Mouse (Mus musculus) gastrocnemius, postnatal 14 days (tissue): ENCODE data around the gene Fmn2. TPM values are rescaled to one million over a fixed set of nuclear protein-coding genes. Genes with fewer than 3 reads are reported as not detected.

Experiments used
- DNase-seq: peaks from one replicate; pipeline ENCODE4 v3.0.0; 2021; ENCODE audit warnings: mixed read lengths
- intact Hi-C: fragments of 180-260 bp; cut with DNase I; formaldehyde crosslinking; loops from one replicate; pipeline ENCODE4 v1.15.1; 2025; ENCODE audit warnings: low total_unique reads
- long read RNA-seq, 2 experiments: library from polyadenylated mRNA; stranded (forward); transcript quantifications; one replicate each; pipeline ENCODE4 v2.0.0; 2021
- total RNA-seq, 2 experiments: library from RNA; stranded (reverse); gene quantifications; 2 replicates each; pipeline ENCODE4 v1.2.3; 2021

Gene Fmn2
- under 1 TPM; 0.29 to 0.98 TPM for total RNA-seq
- long read RNA-seq, experiment 1, result 0 reads
- long read RNA-seq, experiment 2, result 0 reads

DNA sequence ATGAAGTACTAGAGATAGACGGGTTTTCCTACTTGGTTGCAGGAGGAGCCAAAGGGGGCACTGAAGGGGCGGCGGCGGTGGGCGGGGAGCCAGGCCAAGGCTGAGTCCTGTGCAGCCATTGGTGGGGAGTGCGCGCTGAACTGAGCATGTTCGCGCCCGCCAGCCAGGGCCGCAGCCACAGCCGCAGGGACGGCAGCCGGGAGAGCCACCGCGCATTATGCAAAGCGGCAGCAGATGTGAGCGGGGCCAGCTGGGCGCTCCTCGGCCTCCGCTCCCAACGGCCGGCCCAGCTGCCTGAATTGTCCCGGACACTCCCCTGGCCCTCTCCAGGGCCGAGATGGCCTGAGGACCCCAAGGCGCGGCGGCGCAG lies at the start of gene Fmn2:
Gene Fmn2, plus strand, starts transcription at position 165 of the 370 bp plus-strand sequence.
- intact Hi-C loops, result no loop called here
- DNase-seq, result peak; percentile 52

GRCm38 (mm10) chr1:174455100-174455499 lies 46.5 kb upstream of the Fmn2 start:
- DNase-seq, result no peak
- intact Hi-C loops, result no loop called here

- intact Hi-C loops, result loop anchor here (5.0 kb wide), 1 partner anchor 1008 kb away; no protein-coding TSS in a partner anchor
Observed at GRCm38 (mm10) chr1:174465385-174465784, 36.2 kb upstream of the Fmn2 start.

DNA sequence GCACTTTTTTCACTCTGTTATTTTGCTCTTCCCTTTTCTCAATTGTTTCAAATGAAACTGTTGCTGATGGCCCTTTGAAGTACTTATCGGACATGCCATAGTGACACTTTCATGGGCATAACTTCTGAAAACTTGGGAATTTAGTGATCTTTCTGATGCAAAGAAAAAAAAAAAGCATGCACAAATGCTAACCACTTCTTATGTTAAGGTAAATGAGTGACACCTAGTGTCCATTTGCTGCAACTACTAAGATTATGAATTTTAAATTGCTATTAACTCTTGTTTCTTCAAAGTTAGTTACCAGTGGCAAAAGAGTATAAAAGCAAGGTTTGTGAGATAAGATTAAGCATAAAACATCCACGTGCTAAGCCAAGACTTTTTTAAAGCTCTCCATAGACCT lies 35.4 kb upstream of the Fmn2 start:
- intact Hi-C loops, result loop anchor here (5.0 kb wide), 1 partner anchor 1009 kb away; no protein-coding TSS in a partner anchor
- DNase-seq, result no peak

More at GRCm38 (mm10) chr1:174465385-174465784, 36.2 kb upstream of the Fmn2 start:
- no peak for DNase-seq

DNA sequence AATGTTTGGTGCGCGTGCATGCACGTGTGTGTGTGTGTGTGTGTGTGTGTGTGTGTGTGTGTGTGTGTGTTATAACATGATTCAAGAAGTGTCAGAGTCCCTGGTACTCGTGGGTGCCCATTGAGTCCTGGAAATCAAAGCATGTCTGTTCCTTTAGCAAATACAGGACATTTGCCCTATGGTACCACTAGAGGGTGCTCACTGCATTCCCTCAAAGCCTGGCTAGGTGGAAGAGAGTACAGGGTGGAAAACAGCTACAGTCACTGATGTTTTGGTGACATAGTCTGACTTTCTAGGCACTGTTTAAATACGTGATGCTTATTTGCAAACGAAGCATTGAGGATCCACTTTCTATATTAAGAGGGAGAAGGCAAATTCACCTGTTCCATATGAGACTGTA lies 31.9 kb upstream of the Fmn2 start:
- DNase-seq, result peak; percentile 12
- intact Hi-C loops, result loop anchor here (2.0 to 5.0 kb wide), 2 partner anchors 83 to 1012 kb away; no protein-coding TSS in a partner anchor

DNA sequence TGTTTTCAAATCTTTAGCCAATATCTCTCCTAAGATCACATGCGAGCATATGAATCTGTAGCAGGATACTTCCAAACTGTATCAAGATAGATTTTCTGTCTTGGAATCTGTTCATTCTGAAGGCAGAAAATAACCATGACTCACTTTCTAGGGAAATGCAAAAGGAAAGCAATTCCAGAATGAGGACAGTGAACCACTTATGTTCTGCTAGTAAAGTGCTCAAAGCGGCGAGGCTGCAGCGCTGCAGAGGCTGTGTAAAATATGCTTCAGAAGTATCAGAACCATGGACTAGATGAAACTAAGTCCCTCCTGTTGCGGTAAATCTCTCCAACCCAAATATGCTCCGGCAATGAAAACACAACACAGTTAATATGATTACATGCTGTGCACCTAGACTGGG lies 19.1 kb upstream of the Fmn2 start:
- intact Hi-C loops, result no loop called here
- no peak for DNase-seq

GRCm38 (mm10) chr1:174500064-174500463 lies 1.6 kb upstream of the Fmn2 start:
- intact Hi-C loops, result no loop called here
- no peak for DNase-seq

DNA sequence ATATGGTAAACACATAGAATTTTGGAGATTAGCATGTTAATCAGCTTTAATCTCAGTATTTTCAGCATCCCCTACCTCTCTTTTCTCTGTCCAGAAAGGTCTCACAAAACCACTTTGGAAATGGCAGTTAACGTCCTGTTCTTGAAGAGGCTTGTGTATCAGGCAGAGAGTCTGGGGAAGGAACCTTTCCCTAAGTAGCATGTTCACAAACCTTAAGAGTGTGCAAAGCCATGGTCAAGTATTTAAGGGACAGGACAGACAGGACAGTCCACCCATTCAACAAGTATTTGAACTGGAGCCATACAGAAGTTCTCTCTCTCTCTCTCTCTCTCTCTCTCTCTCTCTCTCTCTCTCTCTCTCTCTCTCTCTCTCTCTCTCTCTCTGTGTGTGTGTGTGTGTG lies 614 bp upstream of the Fmn2 start:
- intact Hi-C loops, result no loop called here
- no peak for DNase-seq

GRCm38 (mm10) chr1:174502031-174502845 lies 613 bp downstream of the Fmn2 start:
- DNase-seq, result peak; percentile 16
- intact Hi-C loops, result no loop called here

DNA sequence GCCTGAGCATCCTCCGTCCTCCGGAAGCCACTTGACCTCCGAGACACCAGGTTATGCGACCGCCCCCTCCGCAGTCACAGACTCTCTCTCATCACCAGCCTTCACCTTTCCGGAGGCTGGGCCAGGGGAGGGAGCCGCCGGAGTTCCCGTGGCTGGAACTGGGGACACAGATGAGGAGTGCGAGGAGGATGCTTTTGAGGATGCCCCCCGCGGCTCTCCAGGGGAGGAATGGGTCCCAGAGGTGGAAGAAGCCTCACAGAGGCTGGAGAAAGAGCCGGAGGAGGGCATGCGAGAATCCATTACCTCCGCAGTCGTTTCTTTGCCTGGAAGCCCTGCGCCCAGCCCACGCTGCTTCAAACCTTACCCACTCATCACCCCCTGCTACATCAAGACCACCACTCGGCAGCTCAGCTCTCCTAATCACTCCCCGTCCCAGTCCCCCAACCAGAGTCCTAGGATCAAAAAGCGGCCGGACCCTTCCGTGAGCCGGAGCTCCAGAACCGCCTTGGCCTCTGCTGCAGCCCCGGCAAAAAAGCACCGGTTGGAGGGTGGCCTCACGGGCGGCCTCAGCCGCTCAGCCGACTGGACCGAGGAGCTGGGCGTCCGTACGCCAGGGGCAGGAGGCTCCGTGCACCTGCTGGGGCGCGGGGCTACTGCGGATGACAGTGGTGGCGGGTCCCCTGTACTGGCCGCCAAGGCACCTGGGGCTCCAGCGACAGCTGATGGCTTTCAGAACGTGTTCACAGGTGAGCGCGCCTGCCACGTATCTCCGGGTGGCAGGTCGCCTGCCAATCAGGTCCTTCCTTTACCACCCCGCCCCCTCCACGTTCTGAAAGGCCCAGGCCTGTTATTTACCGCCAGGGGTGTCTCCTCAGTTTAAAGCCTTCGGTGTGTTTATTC lies 1.5 kb downstream of the Fmn2 start:
- peak; percentile 7 for DNase-seq
- intact Hi-C loops, result no loop called here

GRCm38 (mm10) chr1:174508571-174509110 lies 7.0 kb downstream of the Fmn2 start:
- no peak for DNase-seq
- intact Hi-C loops, result no loop called here

DNA sequence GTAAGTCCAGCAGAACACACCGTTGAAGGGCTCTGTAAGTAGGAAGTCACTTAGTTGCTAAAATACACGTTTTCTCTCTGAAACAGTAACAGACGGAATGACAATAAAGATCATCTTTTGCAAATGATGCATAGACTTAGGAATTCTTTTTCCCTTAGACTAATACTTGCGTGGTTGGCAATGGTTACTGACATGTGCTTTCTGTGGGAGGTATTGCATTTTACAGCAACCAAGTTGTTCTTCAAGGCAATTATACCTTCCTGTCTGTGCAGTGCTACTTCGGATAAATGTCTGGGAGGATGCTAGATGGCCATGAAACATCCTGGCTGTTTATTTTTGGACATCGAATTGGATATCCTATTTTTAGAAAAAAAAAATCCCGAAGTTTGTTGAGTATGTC lies 11.8 kb downstream of the Fmn2 start:
- intact Hi-C loops, result no loop called here
- no peak for DNase-seq

DNA sequence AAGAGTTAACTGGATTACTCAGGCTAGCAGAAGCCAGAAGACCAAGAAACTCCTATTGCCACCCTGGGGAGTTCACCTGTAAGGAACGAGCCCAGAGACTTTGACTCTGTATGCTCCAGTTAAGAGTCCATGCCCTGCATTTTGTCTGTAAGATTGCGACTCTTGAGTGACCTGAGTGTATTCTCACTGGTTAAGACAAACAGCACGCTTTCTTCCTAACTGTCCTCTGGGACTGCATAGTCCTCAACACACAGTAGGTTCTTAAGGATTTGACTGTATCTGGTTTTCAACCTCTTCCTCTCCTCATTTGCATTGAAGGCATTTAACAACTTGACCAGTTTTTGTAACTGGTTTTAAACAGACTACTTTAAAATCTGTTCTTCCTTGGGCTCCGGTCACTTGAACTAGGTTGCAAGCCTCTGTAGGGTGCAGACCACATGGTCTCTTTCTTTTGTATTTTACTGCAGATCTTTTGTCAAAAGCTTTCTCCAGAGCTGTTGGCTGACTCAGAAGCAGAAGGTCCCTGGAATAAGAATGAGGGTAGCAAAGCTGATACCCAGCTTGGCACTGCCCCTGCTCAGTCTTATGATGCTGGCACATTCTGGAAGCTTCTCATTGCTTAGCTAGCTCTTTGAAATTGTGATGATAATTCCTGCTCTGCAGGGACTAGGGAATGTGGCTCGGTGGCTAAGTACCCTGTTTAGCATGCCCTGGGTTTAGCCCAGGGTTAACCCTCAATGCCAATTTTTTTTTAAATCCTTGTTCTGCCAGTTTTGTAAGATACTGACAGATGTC lies 20.5 kb downstream of the Fmn2 start:
- intact Hi-C loops, result no loop called here
- DNase-seq, result no peak

- no peak for DNase-seq
- intact Hi-C loops, result no loop called here
Observed at GRCm38 (mm10) chr1:174522809-174523511, 21.3 kb downstream of the Fmn2 start.

DNA sequence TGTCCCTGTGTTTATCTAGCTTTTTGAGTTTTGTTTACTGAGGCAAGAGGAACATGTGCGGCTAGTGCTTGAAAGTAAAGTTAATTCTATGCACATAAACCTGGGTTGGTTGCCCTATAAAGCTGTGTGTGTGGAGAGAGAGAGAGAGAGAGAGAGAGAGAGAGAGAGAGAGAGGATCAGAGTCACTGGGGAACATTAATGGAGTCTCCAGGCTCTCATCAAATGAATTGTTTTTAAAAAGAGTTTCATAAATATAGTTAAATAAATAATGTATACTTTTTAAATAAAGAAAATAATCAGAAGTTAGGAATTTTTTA lies 21.8 kb downstream of the Fmn2 start:
- DNase-seq, result no peak
- intact Hi-C loops, result no loop called here

GRCm38 (mm10) chr1:174536742-174537453 lies 35.3 kb downstream of the Fmn2 start:
- no peak for DNase-seq
- intact Hi-C loops, result no loop called here

- intact Hi-C loops, result no loop called here
- DNase-seq, result no peak
Observed at GRCm38 (mm10) chr1:174537491-174537890, 35.9 kb downstream of the Fmn2 start.

DNA sequence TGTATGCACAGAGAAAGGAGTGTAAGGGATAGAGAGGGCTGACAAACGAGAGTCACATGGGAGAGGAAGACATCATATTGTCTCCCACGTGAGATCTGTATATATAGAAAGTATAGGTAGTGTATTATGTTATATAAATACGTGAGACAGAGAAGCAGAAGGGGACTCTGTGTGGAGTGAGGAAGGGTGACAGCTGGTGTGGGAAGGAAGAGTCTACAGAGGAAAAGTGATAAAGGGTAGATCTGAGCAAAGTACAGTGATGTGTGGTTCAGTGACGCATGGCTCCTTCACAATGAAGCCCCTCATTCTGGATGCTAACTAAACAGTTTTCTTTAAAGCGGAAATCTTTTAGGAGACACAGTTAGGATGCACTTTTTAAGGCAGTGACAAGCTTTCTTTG lies 46.7 kb downstream of the Fmn2 start:
- intact Hi-C loops, result no loop called here
- DNase-seq, result no peak
